Mouse (Mus musculus): ENCODE results near the gene Bicra.

The Bicra gene

GRCm38 (mm10) chr7:15945721-15946536, 101.8 kb downstream of the Bicra start, which contains the start of gene Nop53:
Gene Nop53 (minus strand): TSS chr7:15946074.
- DNase-seq (ENCODE audit: low spot score in 2 of 2) = peak; percentile 86 to 90

GRCm38 (mm10) chr7:15945211-15945610, 102.5 kb downstream of the Bicra start:
- DNase-seq (ENCODE audit: low spot score in 2 of 2) = no peak

- no peak for DNase-seq (ENCODE audit: low spot score in 2 of 2)
These were observed 103.4 kb downstream of the Bicra start for GRCm38 (mm10) chr7:15944311-15944710.

GRCm38 (mm10) chr7:15938621-15939020, 109.1 kb downstream of the Bicra start:
- DNase-seq (ENCODE audit: low spot score in 2 of 2) = no peak

GRCm38 (mm10) chr7:15937491-15937890, 110.2 kb downstream of the Bicra start:
- DNase-seq (ENCODE audit: low spot score in 2 of 2) = no peak

GRCm38 (mm10) chr7:15933437-15934359, 114.0 kb downstream of the Bicra start:
- no peak for DNase-seq (ENCODE audit: low spot score in 2 of 2)

GRCm38 (mm10) chr7:15931635-15932034, 116.1 kb downstream of the Bicra start:
- DNase-seq (ENCODE audit: low spot score in 2 of 2) = no peak

GRCm38 (mm10) chr7:15930543-15930942, 117.2 kb downstream of the Bicra start:
- DNase-seq (ENCODE audit: low spot score in 2 of 2) = no peak

GRCm38 (mm10) chr7:15929910-15930309, 117.8 kb downstream of the Bicra start:
- DNase-seq (ENCODE audit: low spot score in 2 of 2) = peak in 1 of 2 experiments; percentile 23

GRCm38 (mm10) chr7:15922220-15922773, 125.4 kb downstream of the Bicra start, which contains the start of gene Selenow:
Gene Selenow (minus strand): TSS chr7:15922402.
- peak; percentile 90 to 92 for DNase-seq (ENCODE audit: low spot score in 2 of 2)

GRCm38 (mm10) chr7:15921796-15922195, 125.9 kb downstream of the Bicra start:
- no peak for DNase-seq (ENCODE audit: low spot score in 2 of 2)

All from frontal cortex, postnatal 10 days (tissue).